Mouse (Mus musculus) right cerebral cortex, postnatal 36 days (tissue): ENCODE results near the gene Spag6.

Experiments used
- DNase-seq, 2 experiments: peaks; one replicate each; pipeline ENCODE4 v3.0.0; 2022; ENCODE audit warnings: low spot score in 2 of 2, mixed read lengths in 1 of 2

Spag6 gene

DNA sequence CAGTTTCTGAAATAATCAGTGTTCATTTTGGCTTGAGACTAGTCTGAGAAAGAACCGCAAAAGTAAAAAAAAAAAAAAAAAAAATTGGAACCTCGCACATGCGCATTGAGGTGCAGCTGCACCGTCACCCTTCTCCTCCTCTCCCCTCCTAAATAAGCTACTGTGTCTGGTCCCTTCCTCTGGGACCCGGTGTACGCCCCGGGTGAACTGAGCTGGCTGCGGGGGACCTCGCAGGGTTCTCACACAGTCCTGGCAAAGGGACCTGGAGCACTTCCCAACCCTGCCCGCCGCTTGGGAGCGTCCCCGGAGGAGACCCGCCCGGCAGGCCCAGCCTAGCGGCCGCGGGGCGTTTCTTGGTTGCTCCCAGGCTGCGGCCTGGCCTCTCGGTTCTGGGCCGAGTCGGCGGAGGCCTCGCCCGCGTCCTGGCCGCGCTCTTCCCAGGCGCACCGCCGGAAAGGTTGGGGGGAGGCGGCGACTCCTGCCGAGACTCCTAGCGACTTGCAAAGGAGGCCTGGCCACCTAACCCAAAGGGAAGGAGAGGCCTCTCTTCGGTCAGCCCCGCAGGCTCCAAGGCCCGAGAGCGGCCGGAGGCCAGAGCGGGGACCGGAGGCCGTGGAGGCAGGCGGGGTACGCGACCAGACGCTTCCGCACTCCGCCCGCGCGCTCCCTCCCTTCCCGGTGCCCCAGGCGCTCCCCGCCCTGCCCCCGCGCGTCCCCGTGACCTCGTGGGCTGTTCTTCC, at the start of gene Spag6:
Spag6 (plus strand) TSS at position 162 of the 740 bp plus-strand sequence.
- no peak for DNase-seq

DNA sequence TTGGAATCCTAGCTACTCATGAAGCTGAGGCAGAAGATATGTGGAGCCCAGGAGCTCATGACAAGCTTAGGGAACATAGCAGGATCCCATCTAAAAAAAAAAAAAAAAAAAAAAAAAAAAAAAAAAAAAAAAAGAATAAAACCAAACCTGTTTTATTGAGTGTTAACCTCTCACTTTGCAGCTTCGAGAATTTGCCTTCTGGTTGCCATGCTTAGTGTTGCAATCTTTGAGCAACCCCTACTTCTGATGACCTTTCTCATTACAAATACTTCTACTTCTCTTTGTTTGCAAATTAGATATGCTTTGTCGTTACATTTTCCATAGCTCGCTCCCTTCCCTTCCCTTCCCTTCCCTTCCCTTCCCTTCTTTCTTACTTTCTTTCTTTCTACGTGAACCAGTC, 45.3 kb upstream of the Spag6 start:
- DNase-seq, result no peak

DNA sequence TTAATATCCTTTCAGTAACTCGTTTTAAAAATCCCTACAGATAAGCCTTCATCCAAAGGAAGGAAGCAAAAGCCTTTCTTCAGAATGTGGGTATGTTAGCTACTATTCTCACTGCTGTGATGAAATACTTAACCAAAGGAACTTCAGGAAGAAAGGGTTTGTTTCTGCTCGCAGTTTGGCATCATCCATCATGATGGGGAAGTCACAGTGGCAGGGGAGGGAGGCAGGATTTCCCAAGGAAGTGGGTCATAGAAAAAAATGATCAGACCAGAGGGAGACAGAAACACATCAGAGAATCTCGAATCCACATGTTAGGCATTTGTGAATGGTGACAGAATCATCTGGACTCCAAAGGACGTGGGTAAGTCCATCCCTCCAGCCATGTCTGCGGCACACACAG, 39.0 kb upstream of the Spag6 start:
- DNase-seq, result no peak

DNA sequence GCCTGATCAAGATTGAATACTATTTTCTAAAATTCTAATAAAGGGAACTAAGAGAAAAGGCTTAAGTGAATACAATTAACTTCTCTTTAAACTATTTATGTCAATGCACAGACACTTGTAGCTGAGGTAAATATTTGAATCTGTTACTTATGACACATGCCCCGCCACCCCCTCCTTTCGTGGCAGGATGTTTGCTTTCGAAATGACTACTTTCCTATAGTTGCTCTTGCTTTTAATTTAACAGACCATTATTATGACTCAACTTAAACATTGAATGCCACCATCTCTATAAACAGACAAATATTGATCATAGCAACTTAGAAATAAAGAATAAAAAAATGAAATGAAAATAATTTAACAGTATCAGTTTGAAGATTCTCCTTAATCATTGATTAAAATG, 29.8 kb upstream of the Spag6 start:
- DNase-seq, result no peak

DNA sequence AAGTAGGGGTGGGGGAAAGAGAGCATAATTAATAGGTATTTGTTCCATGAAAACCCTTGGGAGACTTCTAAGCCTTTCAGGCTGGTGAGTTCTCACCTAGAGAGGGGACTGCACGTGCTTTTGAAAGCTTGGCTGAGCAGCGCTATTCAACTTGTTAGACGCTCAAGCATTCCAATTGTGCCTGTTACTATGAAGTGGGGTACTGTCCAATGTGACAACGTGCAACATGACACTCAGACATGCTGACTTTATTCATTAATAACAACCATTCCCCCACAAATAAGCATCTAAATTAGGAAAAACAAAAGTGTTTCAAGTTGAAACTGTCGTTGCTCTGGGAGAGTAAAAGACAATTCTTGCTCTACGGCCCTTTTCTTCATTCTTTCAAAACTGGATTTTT, 22.8 kb upstream of the Spag6 start:
- no peak for DNase-seq

DNA sequence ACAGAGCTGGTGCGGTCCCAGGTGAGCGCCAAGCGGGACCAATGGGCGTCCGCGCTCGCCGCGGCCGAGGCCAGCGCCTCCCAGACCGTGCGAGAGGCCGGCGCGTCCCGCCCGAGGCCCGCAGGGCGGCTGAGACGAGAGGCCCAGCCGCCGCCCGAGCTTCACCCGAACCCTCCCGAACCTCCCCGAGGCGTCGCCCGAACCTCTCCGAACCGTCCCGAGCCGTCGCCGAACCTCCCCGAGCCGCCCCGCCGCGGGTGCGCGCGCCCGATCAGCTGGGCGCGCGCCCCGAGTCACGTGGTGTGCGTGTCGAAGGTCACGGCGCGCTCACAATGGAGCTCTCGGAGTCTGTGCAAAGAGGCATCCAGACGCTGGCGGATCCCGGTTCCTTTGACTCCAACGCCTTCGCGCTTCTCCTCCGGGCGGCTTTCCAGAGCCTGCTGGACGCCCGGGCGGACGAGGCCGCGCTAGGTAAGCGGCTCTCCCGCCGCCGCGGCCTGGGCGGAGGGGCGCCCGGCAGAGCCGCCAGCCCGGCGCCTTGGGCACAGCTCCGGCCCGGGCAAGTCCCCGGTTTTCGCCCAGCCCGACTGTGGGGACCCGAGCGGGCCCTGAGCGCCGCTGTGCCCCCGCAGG, 21.6 kb upstream of the Spag6 start, which contains the start of gene Commd3:
Commd3 (plus strand) TSS at position 252 of the 633 bp plus-strand sequence.
- peak; percentile 91 for DNase-seq

DNA sequence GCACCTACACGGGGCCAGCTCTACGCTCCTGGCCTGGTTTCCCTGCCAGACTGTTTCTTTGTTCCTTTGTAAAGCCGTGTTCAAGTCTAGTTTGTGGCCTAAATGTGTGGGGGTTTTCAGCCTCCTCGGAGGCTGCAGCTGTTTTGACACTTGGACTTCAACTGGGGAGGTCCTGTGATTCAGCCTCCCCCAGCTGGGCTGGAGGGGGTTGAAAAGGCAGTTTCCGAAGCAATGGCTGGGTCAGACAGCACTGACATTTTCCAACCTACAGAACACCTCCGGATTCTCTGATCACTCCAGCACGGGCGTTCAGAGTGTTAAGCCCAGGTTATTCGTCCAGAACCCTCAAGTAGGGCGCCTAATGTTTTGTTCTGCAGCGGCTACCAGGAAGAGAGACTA, 21.1 kb upstream of the Spag6 start:
- DNase-seq, result no peak

DNA sequence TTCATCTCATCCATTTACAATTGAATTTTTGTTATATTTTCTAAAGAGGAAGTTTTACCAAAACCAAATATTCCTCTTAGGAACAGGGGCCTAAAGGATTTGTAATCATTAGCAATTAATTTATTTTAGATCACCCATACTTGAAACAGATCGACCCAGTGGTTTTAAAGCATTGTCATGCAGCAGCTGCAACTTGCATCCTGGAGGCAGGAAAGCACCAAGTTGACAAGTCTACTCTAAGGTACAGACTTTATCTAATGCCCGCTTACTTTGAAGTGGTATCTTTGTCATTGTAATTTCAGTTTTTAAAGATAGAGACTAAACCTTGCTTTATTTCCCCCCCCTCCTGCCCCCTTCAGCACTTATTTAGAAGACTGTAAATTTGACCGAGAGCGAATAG, 20.1 kb upstream of the Spag6 start:
- DNase-seq, result no peak

DNA sequence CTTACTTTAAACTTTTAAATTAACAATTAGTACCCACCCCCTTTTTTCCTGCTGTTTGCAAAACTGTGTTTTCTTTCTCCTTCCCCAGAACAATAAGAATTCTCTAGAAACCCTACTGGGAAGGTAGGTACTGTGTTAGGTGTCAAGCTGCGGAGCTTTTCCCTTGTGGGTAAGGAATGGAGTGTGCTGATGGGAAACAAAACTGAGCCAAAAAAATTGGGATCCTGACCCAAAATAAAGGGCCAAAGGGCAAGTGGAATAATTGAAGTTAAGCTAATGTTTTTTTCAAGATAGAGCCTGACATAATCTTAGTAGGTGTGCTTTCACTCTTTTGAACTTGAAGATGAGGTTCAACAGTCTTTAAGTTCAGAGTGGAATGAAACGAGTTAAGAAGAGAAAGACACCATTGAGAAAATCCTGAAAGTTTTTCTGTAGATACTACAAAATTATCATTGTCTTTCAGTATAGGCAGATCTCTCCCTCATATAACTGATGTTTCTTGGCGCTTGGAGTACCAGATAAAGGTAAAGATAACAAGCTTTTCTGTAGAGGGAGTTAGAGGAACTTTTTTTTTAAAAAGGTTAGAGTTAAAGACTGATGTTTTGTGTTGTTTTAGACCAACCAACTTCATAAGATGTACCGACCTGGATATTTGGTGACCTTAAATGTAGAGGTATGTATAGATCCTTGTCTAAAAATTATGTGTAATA, 19.5 kb upstream of the Spag6 start:
- DNase-seq, result no peak

DNA sequence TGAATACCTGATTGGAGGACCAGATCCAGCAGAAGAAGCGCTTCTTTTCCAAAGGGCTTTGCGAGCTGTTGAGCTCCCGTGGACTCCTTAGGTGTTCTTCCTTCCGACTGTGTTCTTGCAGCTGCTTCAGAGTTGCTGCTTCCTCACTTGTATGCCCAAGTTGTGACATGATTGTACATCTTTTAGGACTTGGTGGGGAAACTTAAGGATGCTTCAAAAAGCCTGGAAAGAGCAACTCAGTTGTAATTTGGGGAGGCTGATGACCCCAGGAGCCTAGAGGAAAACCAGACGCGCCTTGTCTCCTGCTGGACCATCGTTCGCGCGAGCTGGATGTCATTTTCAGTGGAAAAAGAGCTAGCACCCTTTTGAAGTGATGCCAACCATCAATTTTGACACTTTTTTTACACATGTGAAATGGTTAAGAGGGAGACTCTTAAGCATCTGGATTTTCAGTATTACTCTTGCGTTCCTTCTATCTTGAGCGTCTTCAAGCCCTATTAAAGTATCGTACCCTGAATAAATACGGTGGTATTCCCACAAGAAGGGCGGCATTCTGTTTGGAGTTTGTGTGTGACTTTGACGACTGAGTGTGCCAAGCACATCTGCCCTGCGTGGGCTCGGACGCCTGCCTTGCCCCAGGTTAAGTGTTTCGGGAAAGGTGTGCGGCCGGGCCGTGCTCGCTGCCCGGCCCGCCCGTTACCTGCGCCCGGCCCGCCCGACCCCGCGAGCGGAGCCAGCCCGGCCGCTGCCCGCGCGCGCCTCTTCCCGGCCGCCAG, 18.0 kb upstream of the Spag6 start:
- DNase-seq, result no peak

DNA sequence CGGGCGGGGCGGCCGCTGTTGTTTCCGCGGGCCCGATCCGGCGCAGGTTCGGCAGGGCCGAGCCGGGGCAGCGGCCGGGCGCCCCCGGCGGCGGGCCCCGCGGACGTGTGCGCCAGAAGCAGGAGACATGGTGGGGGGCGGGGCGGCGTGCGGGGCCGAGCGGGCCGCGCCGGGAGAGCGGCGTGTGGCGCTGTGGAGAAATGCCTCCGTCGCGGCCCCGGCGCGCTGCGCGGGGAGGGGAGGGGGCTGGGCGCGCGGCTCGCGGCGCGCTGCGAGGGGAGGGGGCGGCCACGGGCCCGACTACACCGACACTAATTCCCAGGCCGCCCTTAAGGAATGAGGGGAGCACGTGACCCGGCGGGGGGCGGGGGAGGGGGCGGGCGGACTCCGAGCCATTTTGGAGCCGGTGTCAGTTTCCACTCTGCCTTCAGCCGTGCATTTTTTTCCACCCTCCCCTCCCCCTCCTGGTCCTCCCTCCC, 17.3 kb upstream of the Spag6 start:
- peak; percentile 56 to 63 for DNase-seq

DNA sequence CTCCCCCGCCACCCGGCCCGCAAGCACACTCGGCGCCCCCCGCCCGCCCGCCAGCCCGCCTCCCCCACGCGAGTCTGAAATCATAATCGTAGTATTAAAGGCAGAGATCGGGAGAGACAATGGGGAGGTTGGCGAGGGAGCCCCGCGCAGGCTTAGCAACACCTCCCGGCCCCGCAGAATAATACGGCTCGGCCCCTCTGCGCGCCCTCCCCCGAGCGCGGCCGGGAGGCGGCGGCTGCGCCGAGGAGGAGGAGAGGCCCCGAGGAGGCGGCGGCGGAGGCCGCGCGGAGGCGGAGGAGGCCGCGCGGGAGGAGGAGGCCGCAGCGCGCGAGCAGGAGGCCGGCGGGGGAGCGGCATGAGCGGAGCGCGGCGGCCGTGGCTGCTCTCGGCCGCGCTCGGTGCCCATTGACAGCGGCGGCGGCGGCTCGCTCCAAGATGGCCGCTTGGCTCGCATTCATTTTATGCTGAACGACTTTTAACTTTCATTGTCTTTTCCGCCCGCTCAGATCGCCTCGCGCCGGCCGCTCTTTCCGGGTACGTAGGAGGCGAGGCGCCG, 16.8 kb upstream of the Spag6 start, which contains the start of gene Bmi1:
Bmi1 (plus strand) TSS at position 83 of the 556 bp plus-strand sequence.
- DNase-seq, result peak; percentile 39 to 48

DNA sequence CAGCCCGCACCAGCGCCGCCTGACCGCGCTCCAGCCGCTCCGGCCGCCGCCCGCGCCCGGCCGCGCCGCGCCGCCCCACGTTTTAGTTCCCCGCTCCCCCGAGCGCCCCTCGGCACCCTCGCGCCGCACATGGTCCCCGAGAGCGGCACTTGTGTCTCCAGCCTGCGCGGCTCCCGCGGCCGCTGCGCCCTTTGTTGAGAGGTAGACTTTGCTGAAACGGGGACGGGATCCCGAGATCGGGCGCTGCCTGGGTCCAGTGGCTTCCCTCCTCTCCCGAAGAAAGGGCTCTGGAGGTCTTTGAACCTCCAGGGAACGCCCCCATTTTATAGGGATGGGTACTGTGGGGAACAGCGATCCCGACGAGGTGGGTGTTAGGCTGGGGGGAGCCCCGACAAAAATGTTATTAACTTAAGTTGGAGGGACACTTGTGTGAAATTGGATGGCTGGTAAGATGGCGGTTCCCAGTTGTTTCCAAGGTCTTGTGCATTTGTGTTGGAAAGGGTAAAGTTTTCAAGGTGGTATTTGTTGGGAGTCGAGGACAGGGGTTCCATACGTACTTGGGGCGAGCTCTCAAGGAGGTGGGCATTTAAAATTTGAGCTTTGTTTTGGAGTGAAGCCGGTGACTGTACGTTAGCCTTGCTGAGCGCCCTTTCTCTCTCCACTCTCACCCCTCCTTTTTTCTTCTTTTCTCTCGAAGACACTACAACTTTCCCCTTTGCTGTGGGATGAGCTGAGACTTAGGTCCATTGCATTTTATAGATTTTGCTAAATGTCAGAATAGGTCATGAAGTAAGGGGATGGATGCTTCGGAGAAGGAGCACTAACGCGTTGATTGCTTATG, 16.0 kb upstream of the Spag6 start:
- DNase-seq, result no peak

DNA sequence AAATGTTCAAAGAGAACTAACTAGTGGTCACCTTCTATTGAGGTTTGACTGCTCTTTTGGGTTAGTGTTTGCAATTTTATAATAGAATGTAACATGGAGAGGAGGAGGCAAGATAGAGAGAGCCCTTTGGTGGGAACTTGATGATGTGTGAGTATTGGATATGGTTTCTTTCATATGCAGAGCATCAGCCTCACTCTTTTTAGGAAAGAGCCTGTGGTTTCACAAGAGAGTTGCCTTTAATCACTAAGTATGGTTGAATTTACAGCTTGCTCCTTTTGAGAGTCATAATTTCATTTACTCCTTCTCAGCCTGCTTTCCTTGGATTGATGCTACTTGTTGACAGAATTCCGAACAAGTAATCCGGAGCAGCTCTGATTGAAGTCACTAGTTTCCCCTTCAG, 14.1 kb upstream of the Spag6 start:
- no peak for DNase-seq

DNA sequence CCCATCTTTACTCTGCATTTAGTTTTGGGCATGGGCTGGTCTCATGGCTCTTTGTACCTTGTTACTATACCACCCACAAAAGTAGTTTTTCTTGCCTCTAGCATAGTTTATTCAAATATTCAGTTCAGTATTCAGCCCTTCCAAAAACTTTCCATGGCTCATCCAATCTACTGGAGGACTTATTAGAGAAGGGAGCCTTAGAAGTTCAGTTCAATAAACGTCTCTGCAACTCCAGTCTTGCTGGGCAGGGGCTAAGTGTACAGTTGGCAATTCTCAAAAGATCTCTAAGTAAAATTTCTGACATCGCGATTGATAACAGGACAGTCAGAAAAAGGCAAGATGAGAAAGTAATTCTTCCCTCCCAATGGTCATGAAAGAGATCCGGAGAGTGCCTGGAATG, 13.3 kb upstream of the Spag6 start:
- no peak for DNase-seq

DNA sequence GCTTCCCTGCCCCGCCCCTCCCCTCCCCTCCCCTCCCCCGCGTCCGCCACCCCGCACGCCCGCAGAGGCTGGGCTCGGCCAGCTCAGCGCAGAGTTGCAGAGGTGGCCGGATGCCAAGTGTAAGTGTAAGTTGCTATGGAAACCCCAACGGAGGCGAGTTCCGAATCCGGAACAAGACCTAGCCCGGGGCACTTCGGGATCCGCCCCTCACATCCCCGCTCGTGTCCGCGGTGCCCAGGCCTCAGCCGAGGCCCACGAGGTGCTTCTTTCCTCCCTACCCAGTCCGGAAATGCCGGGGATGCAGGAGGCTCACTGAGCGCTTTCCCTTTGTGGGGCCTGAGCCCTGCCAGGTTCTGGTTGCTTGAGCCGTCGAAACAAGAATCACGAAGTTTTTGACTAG, 12.9 kb upstream of the Spag6 start:
- DNase-seq, result peak in 1 of 2 experiments; percentile 51

DNA sequence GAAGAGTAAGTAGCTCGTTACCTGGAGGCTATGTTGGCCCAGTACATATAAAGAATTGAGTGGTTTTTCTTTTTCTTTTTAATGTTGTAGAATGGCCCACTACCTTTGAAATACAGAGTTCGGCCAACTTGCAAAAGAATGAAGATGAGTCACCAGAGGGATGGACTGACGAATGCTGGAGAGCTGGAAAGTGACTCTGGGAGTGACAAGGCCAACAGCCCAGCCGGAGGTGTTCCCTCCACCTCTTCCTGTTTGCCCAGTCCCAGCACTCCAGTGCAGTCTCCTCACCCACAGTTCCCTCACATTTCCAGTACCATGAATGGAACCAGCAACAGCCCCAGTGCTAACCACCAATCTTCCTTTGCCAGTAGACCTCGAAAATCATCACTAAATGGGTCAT, 9.8 kb upstream of the Spag6 start:
- DNase-seq, result no peak

DNA sequence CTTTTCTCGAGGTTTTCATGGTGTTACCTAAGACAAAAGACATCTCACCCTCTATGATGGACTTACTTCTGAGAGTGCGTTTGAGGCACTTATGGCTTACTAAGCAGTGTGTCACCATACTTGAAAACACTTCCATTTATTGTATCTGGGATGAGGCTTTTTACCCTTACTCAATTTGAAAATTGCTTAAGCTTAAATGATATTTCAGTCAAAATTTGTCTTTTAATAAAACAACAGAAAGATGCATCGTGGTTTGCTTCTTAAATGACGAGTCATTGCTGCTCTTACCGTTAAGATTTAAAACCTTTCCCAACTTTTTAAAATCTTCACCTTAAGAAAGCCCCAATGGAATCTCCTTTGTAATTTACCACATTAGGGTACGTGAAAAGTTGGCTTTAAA, 7.4 kb upstream of the Spag6 start:
- no peak for DNase-seq

DNA sequence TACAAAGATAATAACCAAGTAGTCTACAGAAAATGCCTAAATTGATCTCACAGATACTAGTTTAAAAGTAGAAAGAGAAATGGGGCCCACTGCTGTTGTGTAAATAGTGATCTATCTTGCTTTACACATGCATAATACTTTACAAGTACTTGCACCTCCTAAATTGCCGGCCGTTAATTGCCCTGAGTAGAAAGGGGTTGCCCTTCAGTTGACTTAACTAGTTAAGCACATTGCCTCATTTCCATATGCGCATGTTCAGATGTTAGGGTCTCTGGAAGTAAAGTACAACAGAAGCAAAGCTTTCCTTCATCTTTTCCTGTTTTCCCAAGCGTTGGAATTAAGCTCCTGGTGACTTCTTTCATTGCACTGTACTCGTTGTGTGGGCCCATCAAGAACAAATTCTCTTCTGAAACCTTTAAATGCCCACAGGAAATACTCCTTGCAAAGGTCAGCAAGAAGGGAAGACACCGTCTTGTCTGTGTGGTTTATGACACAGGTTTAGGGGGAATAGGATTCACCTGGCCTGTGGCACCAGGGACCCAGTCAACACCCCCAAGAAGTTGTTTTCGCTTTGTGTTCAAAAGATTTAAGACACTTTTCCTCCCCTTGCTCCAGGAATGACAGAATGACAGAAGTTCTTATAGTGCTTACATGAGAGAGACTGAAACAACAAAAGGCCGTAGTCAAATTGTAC, 6.9 kb upstream of the Spag6 start:
- no peak for DNase-seq

DNA sequence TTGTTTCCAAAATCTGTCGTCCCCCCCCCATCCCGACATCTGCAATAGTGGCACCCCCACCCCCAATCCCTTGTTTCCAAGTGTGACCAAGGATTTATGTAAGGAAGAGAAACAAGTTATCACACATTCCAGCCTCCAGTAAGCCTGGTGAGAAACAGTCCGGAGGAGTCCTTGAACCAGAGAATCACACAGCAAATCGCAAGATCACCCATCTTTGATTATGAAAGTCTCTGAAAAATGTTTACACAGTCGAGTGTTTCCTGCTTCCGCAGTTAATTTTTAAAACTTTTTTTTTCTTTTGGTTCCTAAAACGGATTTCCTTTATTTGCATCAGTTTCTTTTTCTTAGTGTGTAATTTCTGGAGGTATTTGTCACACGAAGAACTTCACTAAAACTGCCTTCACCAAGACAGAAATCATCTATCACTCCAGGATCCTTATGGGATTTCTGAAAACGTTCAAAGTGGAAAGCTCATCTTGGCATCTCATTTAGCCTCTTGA, 6.1 kb upstream of the Spag6 start:
- no peak for DNase-seq
